Mouse (Mus musculus): Measurements from ENCODE around the gene Lamp5. TPM values are rescaled to one million over a fixed set of nuclear protein-coding genes. Genes with fewer than 3 reads are reported as not detected.

Lamp5 gene
- 0.13 TPM in 1 of 2 replicates, not detected in the other for polyA plus RNA-seq (2016; fragmentation: Nextera tagmentation; extraction: Ambion mirVana)

DNA sequence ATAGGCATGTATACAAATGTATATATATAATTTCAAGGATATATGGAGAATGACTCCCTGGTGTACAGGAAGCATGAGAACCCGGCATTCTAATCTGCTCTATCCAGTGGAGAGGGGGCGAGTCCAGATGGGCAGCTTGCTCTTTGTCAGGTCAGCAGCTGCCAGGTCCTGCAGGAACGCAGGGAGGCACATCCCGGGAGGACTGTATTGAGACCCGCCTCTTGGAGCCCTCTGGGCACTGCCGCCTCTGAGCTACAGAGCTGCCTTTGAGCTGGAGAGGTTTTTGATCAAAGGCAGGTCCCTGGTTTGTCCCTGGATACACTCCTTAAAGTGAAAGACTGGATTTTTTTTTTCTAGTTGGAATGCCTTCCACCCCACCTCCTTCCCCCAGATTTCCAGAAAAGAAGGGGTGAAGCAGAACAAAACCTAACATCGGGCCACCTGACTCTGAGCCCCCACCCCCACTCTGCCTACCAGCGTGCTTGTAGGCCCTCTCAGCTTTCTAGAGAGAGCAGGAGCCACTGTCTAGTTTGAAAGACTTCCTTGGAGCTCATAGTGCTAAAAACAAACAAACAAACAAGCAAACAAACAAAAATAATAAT, at the start of gene Lamp5:
TSS of gene Lamp5 (plus strand) at position 552 of the 602 bp plus-strand sequence.
- Histone ChIP-seq H3K27me3 (ENCODE audit: insufficient read depth, poor library complexity, severe bottlenecking) (peaks cover 35% of the 10 kb centered on the region), H3K27ac (no peak within 1 kb of the TSS), H3K36me3 (no peaks in the 10 kb centered on the region), H3K4me3 (peak within 1 kb of the TSS; percentile 45), H3K4me1 (0 out of 2 replicates have a peak, but pooled peaks cover 10% of the 10 kb centered on the region), H3K9me3 (no peaks in the 10 kb centered on the region)
- 5% methylated on average over 8 of the region's 8 CpGs for WGBS
- no peak for DNase-seq (ENCODE audit: low spot score)

DNA sequence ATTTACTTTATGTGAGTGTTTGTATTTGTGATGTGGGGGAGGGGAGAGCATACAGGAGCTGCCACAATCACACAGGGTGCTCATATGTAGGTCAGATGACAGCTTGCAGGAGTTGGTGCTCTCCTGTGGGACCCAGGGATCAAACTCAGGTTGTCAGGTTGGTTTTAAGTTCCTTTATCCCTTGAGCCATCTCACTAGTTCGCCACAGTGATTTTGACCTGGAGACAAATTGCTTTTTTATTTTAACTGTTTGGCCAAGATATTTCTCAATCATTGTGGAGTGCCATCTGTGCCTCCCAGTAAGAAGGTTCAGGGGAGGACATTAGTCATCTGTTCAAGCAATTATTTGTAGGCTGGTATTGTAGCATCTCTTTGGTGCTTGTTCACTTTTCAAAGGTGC, 48.2 kb upstream of the Lamp5 start:
- no peak for DNase-seq (ENCODE audit: low spot score)
- WGBS, result 67% methylated on average over 1 of the region's 1 CpGs
- Histone ChIP-seq H3K9me3 (no peaks in the 10 kb centered on the region), H3K36me3 (peaks cover 2% of the 10 kb centered on the region; the same call in 1 of the 2 replicates), H3K27me3 (ENCODE audit: insufficient read depth, poor library complexity, severe bottlenecking) (no peaks in the 10 kb centered on the region), H3K27ac (no peak overlapping the region), H3K4me3 (no peak overlapping the region), H3K4me1 (no peaks in the 10 kb centered on the region)

DNA sequence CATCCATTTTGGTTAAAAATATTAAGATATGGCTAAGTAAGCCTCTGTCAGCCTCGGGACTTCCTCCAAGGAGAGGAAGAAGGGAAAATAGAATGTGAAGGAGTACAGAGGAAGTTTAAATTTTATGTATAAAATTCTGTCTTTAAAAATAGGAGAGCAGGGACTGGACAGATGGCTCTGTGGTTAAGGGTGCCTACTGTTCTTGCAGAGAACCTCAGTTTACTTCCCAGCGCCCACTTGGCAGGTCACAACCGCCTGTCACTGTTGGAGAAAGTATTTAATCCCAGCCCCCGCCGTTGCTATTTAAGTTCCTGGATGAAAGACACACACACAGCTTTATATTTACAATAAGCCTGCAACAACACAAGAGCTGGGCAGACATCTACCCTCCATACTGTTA, 45.8 kb upstream of the Lamp5 start:
- no peaks in the 10 kb centered on the region for H3K9me3 ChIP-seq
- no peaks in the 10 kb centered on the region for H3K4me1 ChIP-seq
- no peak for DNase-seq (ENCODE audit: low spot score)
- H3K36me3 ChIP-seq, result peaks cover 5% of the 10 kb centered on the region; the same call in 1 of the 2 replicates
- H3K27ac ChIP-seq, result no peak overlapping the region
- WGBS, result 90% methylated on average over 5 of the region's 5 CpGs
- no peaks in the 10 kb centered on the region for H3K27me3 ChIP-seq (ENCODE audit: insufficient read depth, poor library complexity, severe bottlenecking)
- no peak overlapping the region for H3K4me3 ChIP-seq

DNA sequence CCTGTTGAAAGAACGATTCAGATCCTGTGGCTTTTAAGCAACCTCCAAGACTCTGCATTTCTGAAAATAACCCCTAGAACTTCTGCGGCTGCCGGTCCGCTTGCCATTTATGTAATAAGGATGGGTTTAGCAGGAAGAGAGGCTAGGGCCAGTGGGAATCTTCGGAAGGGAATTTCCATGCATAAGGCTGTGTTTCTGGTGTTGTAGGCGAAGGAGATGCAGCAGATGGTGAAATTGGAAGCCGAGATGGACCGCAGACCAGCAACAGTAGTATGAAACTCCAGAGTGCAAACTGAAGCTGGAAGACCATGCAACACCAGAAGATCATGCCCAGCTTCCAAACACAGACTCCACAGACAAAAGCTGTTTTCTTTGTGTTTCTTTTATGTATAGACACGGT, 39.3 kb upstream of the Lamp5 start:
- WGBS, result 89% methylated on average over 9 of the region's 9 CpGs
- H3K9me3 ChIP-seq, result no peaks in the 10 kb centered on the region
- H3K27ac ChIP-seq, result no peak overlapping the region
- H3K4me1 ChIP-seq, result no peaks in the 10 kb centered on the region
- H3K36me3 ChIP-seq, result peaks cover 5% of the 10 kb centered on the region; the same call in 1 of the 2 replicates
- H3K4me3 ChIP-seq, result no peak overlapping the region
- no peaks in the 10 kb centered on the region for H3K27me3 ChIP-seq (ENCODE audit: insufficient read depth, poor library complexity, severe bottlenecking)
- DNase-seq (ENCODE audit: low spot score), result no peak

DNA sequence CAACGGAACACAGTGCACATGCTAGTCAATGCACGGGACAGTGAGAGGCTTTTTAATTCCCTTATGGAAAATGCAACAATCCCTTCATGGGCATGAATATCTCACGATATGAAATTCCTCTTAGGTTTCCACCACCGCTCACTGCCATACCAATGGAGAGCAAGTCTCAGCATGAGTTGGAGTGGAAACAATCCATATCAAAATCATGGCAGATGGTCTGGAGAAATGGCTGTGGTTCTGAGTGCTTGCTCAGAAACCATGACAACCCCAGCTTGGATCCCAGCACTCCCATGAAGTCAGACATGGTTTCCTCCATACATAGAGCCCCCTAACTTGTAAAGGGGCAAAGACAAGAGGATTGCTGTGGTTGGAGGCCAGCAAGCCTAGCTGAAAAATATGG, 3.6 kb upstream of the Lamp5 start:
- WGBS, result 84% methylated on average over 4 of the region's 4 CpGs
- Histone ChIP-seq H3K36me3 (no peaks in the 10 kb centered on the region), H3K27me3 (ENCODE audit: insufficient read depth, poor library complexity, severe bottlenecking) (peaks cover 35% of the 10 kb centered on the region), H3K27ac (no peak overlapping the region), H3K4me3 (no peak overlapping the region), H3K9me3 (no peaks in the 10 kb centered on the region), H3K4me1 (0 out of 2 replicates have a peak, but pooled peaks cover 10% of the 10 kb centered on the region)
- no peak for DNase-seq (ENCODE audit: low spot score)

DNA sequence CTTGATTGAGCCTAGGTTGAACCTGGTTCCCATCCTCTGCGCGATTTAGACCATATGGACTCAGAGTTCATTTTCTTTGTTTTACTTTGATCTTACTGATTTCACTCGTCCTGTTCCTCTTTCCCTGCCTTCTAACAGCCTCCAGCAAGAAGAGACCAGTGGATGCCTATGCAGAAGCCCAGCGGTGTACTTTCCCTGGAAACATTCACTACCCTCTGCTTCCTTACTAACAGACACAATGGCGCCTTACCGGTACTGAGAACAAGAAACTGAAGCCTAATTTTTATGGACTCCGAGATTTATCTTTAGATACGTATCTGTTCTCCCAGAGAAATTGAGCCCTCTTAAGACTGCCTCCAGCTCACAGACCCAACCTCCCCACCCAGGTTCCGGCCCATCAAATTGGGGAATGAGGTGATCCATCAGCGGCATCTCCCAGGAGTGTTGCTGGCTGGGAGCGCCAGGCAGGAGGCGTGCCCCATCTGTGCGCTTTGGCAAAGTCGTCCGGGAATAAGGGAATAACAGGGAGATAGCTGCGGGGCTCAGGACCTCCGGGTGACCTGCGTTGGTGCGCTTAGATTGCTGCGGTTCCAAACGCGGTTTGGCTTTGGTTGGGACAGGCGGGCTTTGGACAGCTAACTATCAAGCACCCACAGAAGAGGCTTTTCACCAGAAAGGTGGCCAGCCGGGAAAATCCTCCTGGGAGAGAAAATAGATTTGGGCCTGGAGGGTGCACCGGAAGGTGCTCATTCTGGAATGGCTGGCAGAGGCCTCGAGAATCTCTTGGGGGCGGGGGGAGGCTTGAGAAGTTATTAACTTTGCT, 1.0 kb upstream of the Lamp5 start:
- H3K4me1 ChIP-seq, result 0 out of 2 replicates have a peak, but pooled peaks cover 10% of the 10 kb centered on the region
- H3K4me3 ChIP-seq, result peak overlapping the region; percentile 45
- H3K9me3 ChIP-seq, result no peaks in the 10 kb centered on the region
- peaks cover 35% of the 10 kb centered on the region for H3K27me3 ChIP-seq (ENCODE audit: insufficient read depth, poor library complexity, severe bottlenecking)
- WGBS, result 19% methylated on average over 27 of the region's 27 CpGs
- no peak overlapping the region for H3K27ac ChIP-seq
- DNase-seq (ENCODE audit: low spot score), result no peak
- no peaks in the 10 kb centered on the region for H3K36me3 ChIP-seq

DNA sequence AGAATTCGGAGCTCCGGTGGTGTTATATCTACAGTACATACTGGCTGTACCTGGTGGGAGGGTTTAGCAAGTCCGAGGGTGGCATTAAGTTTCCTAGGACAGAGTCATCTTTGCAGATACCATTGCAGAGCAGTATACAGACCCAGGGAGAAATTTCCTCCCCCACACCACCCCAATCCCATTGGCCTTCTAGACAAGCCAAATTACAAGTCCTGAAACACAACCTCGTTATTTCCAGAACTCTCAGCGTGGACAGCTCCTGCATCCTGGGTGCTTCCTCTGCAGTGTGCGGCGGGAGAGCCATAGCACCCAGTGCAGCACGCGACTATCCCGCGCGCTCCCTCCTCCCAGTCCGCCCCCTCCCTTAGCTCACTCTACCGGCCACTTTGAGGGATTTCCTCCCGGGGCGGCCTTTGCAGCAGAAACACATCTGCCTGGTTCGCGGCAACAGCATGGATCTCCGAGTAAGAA, 5.9 kb downstream of the Lamp5 start:
- H3K4me1 ChIP-seq, result peaks cover 15% of the 10 kb centered on the region
- 6% methylated on average over 19 of the region's 19 CpGs for whole genome bisulfite sequencing

DNA sequence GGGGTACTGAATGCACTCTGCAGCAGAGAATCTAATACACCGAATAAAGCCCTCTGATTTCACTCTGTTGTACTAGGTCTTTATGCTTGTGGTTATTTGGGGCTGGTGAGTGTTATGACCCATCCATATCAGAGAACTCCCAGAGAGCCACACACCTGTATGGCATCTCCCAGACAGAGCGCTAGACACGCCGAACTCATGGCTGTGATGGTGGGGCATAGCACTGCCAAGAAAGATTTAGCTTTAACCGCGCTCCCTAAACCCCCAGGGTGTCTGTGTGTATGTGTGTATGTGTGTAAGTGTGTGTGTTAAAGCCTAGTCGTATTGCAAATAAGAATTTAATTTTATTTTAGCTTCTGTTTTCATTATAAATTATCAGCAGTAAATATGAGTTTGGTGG, 6.4 kb downstream of the Lamp5 start:
- Histone ChIP-seq H3K27me3 (ENCODE audit: insufficient read depth, poor library complexity, severe bottlenecking) (peaks cover 47% of the 10 kb centered on the region), H3K9me3 (no peaks in the 10 kb centered on the region), H3K36me3 (no peaks in the 10 kb centered on the region), H3K4me3 (peak overlapping the region; percentile 47; the same call in 1 of the 2 replicates), H3K4me1 (peaks cover 15% of the 10 kb centered on the region), H3K27ac (no peak overlapping the region)
- 6% methylated on average over 7 of the region's 7 CpGs for WGBS
- DNase-seq (ENCODE audit: low spot score), result no peak

More for the DNA sequence above, 5.9 kb downstream of the Lamp5 start:
- no peak for DNase-seq (ENCODE audit: low spot score)
- Histone ChIP-seq H3K27me3 (ENCODE audit: insufficient read depth, poor library complexity, severe bottlenecking) (peaks cover 48% of the 10 kb centered on the region), H3K4me3 (peak overlapping the region; percentile 42), H3K9me3 (no peaks in the 10 kb centered on the region), H3K36me3 (no peaks in the 10 kb centered on the region), H3K27ac (no peak overlapping the region)

DNA sequence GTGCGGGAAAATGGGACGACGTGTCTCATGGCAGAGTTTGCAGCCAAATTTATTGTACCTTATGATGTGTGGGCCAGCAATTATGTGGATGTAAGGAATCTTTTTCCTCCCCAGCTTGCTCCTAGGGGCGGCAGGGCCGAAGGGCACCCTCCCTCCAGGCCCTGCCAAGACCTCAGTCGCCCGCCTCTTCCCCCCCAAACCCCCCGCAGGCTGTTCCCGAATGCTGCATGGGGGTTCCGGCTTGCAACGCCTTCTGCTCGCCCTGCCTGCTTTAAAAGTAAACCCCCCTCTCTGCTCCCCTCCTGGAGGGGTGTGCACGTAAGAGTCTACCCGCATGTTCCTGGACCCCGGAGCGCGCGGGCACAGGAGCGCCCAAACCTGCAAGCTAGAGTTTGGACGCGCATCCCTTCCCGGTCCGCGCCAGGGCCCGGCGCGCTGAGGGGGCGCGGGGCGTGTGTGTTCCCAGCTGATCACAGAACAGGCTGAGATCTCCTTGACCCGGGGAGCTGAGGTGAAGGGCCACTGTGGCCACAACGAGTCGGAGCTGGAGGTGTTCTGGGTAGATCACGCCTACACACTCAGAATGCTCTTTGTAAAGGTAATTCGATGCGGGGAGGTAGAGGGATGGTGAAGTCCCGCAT, 7.1 kb downstream of the Lamp5 start:
- H3K27ac ChIP-seq, result no peak overlapping the region
- H3K4me1 ChIP-seq, result peaks cover 15% of the 10 kb centered on the region
- no peaks in the 10 kb centered on the region for H3K36me3 ChIP-seq
- no peaks in the 10 kb centered on the region for H3K9me3 ChIP-seq
- no peak for DNase-seq (ENCODE audit: low spot score)
- peak overlapping the region; percentile 47 for H3K4me3 ChIP-seq
- 2% methylated on average over 37 of the region's 37 CpGs for WGBS
- peaks cover 47% of the 10 kb centered on the region for H3K27me3 ChIP-seq (ENCODE audit: insufficient read depth, poor library complexity, severe bottlenecking)

DNA sequence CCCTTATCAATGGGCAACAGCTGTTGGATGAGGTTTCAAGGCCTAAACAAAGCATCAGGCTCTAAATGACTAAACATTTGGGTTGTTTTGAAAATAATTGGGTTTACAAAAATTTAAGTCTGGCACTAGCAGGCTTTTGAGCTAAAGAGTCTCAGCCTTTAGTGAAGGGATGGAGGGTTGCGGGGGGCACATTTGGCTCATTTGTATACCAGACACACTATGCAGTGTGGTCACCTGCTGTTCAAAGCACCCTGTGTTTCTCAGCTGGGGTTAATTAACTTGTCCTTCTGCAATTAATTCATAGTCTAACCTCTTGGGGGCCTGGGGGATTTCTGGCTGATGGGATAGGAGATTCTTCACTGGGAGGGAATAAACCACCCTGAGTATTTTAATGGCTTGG, 12.3 kb downstream of the Lamp5 start:
- 91% methylated on average over 1 of the region's 1 CpGs for whole genome bisulfite sequencing
- H3K4me3 ChIP-seq, result no peak overlapping the region

DNA sequence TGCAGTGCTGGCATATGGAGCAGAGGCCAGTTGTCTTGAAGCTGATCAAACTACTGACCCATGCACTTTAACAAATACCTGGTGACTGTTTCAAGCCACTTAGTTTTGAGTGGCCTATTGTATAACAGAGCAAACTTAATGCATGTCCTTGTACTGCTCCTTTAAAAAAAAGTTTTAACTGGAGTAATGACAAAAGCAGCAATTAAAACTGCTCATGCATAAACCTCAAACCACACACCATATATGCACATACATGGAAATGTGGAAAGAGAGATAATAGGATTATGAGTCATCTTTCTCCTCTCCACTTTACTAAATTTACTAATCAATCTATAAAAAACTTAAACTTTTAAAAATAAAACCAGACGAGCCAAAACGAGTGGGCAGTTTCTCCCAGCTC, 43.9 kb downstream of the Lamp5 start:
- WGBS, result 65% methylated on average over 2 of the region's 2 CpGs
- Histone ChIP-seq H3K27me3 (ENCODE audit: insufficient read depth, poor library complexity, severe bottlenecking) (no peaks in the 10 kb centered on the region), H3K4me1 (no peaks in the 10 kb centered on the region), H3K4me3 (no peak overlapping the region), H3K27ac (no peak overlapping the region), H3K9me3 (no peaks in the 10 kb centered on the region), H3K36me3 (no peaks in the 10 kb centered on the region)
- no peak for DNase-seq (ENCODE audit: low spot score)

More for the DNA sequence above, 12.3 kb downstream of the Lamp5 start:
- H3K9me3 ChIP-seq, result no peaks in the 10 kb centered on the region
- DNase-seq (ENCODE audit: low spot score), result no peak
- peaks cover 22% of the 10 kb centered on the region for H3K27me3 ChIP-seq (ENCODE audit: insufficient read depth, poor library complexity, severe bottlenecking)
- no peak overlapping the region for H3K27ac ChIP-seq
- no peaks in the 10 kb centered on the region for H3K36me3 ChIP-seq
- H3K4me1 ChIP-seq, result peaks cover 2% of the 10 kb centered on the region

DNA sequence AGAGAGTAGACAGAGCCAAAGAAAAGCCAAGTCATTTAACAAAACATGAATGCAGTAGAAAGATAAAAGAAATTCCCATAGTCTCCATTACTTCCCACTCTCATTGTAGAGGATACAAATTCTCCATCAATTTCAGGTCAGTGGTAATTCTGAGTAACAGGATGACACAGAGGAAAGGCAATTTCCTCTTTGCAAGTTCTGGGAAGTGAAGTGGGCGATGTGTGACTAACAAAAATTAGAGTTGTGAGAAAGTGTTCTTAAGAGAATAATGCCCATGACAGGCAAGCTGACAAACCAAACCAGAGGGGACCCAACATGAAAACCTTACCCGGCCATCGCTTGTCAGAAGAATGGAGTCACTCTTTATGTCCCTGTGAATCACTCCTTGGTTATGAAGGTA, 45.1 kb downstream of the Lamp5 start:
- Histone ChIP-seq H3K36me3 (no peaks in the 10 kb centered on the region), H3K4me3 (no peak overlapping the region), H3K27me3 (ENCODE audit: insufficient read depth, poor library complexity, severe bottlenecking) (no peaks in the 10 kb centered on the region), H3K4me1 (no peaks in the 10 kb centered on the region), H3K9me3 (no peaks in the 10 kb centered on the region), H3K27ac (no peak overlapping the region)
- DNase-seq (ENCODE audit: low spot score), result no peak
- 86% methylated on average over 3 of the region's 3 CpGs for WGBS

DNA sequence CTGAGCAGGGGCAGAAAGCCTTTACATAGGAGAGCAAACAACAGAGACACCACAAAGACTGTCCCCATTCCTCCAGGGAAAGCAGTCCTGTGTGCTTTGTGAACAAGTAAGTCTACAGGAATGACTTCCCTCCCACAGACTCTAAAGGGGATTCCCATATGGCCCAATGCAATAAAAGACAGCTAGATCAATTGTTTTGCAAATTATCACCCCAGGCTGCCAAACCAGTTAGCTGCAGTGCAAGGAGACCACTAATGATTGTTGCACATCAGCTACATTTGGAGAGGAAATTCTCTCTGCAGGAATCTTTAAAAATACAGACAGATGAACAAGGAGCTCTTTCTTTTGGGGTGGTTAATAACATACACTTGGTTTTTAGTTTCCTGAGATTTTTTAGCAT, 55.6 kb downstream of the Lamp5 start:
- no peaks in the 10 kb centered on the region for H3K36me3 ChIP-seq
- DNase-seq (ENCODE audit: low spot score), result no peak
- no peaks in the 10 kb centered on the region for H3K9me3 ChIP-seq
- no peaks in the 10 kb centered on the region for H3K4me1 ChIP-seq
- no peak overlapping the region for H3K4me3 ChIP-seq
- H3K27ac ChIP-seq, result no peak overlapping the region
- no peaks in the 10 kb centered on the region for H3K27me3 ChIP-seq (ENCODE audit: insufficient read depth, poor library complexity, severe bottlenecking)
